Mouse (Mus musculus): Measurements from ENCODE around the gene Itgam.
"Not testable (repeated sequence)": the region's sequence is repeated elsewhere in the genome, so short reads cannot be mapped to it uniquely, and the experiment has no call there.

The Itgam gene

DNA sequence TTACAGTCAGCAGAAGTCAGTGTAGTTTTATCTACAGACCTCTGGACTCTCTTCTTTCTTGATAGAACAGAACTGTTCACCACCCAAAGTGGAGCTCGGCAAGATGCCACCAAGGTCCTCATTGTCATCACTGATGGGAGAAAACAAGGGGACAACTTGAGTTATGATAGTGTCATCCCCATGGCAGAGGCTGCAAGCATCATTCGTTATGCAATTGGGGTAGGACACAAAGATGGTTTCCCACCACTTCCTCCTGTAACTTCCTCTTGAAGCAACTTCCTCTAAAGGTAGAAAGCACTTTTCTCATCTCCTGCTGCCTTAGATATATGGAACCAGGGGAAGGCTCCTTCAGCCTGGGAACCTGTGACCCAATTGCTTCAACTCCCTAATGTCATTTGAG lies 71.2 kb downstream of the Itgam start:
- DNase-seq, result no peak

DNA sequence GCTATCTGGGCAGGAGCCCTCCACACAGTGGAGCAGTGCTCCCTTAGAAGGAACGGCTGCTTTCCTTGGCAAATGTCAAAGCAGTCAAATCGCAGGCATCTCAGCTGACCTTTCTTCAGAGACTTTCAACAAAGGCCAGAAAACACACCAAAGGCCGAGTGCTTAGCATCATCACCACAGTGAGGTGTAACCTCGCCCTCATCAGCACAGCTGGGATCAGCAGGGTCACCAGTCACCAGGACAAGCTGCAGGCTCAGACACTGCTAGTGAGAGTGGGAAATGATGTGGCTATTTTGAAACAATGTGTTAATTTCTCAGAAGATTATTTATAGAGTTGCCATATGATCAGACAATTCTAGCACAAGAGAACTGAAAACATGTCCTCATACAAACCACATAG lies 74.5 kb downstream of the Itgam start:
- no peak for DNase-seq

DNA sequence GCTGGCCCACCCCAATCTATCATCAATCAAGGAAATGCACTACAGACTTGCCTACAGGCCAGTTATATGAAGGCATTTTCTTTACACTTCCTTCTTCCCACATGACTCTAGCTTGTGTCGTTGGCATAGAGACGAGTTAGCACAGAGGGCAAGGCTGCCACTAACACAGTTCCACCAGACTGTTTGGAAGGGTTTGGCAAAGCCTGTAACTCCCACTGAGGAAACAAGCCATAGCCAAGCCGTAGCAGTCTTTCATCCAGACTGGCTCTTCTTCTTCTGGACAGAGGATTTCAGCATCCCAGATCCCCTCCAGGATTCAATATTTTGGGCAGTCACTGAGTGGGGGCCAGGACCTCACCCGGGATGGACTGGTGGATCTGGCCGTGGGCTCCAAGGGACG lies 77.2 kb downstream of the Itgam start:
- no peak for DNase-seq

DNA sequence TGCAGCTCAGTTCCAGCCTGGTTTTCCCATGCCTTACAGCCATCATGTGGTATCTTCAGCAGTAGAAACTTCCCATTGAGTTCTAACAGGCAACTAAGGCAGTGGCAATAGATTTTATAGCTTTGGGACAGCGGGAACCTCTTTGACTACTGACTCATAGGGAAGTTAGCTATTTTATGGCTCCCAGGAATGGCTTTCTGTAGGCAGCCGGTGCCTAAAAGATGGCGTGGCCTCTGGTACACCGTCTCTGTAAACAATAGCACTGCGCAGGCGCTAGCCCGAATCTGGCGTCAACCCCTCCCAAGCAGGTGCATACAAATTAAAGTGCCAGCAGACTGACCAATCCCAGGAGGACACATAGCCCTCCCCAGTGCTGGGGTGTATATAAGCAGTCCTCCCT lies 88.5 kb downstream of the Itgam start:
- no peak for DNase-seq

DNA sequence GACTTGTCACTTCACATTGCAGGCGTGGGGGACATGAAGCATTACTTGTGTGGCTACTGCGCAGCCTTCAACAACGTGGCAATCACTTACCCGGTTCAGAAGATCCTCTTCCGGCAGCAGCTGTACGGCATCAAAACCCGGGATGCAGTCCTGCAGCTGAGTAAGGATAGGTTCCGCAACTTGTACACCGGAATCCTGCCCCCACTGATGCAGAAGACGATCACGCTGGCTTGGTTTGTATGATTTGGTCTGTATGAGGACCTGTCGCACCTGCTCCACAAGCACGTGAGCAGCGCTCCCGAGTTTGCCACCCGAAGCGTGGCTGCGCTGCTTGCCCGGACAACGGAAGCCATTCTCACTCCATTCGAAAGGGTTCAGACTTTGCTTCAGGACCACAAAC lies 91.6 kb downstream of the Itgam start, which contains the start of gene Itgad:
Itgad (plus strand) TSS at position 301 of the 400 bp plus-strand sequence.
- DNase-seq, result no peak

DNA sequence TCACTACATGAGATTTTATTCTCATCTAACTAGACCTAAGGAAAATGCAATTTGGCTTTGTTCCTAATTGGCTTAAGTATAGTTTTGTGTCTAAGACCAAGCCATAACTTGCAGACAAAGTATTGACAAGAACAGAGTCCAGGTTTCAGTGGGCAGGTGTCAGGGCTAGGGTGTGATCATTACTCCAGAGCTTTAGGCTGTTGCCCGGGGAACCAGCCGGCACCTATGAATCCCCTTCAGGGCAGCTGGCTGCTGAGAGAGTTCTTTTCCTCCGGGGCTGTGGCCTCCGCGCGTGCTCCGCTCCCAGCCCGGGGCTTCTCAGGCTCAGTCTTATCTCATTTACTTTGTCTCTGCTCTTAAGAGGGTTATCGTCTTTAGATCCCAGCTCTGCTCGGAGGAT lies 92.5 kb downstream of the Itgam start:
- DNase-seq, result peak; percentile 45

DNA sequence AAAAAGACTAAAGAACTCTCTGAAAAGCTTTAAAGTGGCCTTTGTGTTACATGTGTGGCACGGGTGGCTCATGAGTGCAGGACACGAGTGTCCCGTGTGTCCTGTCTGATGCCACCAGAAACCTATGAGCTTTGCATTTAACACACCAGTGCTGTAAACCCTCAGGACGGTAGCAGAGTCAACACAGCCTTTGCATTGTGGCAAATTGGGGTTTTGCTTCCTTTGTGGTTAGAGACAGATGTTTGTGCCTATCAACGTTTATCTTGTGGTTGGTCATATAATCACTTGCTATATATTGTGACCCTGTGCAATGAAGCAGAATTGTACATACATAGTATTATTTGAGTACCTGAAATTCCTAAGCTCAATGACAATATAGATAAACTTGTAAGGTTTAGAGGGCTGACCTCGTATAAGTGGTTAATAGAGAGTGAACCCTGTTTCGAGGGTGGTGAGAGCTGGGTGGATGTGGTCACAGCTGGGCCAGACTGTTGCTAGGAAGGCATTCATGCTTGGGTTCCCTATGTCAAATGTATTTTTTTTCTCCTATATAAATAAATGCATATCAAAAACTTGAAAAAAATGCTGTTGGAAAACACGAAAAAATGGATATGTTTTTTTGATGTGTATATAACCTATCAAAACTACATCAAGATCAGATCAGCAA lies 96.4 kb downstream of the Itgam start:
- not testable (repeated sequence) for DNase-seq

DNA sequence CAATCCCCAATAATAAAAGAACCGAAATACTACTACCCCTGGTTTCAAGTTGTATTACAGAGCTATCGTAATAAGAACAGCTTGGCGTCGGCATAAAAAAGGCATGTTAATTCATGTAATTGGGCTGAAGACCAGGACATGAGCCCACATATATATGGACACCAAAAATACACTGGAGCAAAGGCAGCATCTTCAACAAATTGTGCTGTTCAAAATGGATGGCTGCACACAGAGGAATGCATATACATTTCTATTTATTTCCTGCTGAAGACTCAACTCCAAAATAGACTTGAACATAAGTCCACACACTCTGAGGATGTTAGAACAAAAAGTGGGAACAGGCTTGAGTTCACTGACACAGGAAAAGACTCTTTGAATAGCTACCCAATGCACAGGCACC lies 101.6 kb downstream of the Itgam start:
- no peak for DNase-seq

DNA sequence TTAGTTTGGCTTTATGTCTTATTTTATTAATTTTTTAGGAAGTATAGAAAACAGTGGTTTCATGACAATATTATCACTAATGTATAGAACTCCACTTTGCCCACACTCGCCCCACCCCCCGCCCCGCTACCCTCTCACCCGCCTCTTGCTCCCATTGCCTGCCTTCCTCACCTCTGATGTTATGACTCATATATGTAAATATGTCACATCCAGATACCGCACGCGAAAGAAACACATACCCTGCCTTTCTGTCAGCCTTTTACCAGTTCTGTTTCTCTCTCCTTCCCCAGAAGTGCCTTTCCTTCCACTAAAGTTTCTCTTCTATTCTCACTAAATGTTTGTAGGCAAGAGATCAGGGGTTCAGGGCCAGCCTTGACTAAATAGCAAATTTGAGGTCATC lies 104.0 kb downstream of the Itgam start:
- DNase-seq, result no peak
